Mouse (Mus musculus): Measurements from ENCODE around the gene Abhd14b.

DNA sequence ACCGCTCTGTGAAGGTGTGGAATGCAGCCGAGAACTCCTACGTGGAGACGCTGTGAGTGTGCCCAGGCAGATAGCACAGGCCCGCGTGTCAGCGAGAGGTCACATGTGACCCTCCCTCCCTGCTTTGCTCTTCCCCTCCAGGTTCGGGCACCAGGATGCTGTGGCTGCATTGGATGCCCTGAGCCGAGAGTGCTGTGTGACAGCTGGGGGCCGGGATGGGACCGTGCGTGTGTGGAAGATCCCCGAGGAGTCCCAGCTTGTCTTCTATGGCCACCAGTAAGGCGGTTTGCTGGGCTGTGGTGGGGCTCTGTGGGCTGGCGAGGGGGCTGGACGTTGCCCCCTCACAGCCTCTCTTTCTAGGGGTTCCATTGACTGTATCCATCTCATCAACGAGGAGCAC, 36.3 kb downstream of the Abhd14b start:
- no peak for TF ChIP-seq CTCF (IDR thresholded peaks at IDR 0.05; ENCODE audit: borderline replicate concordance, insufficient read depth, low read length)
- no peak for TF ChIP-seq POLR2A (IDR thresholded peaks at IDR 0.05; ENCODE audit: low read depth, low read length)

Data from embryonic fibroblast, embryonic 13.5 days (primary cell).